Mouse (Mus musculus): ENCODE measurements around the gene Rnf168. TPM values are rescaled to one million over a fixed set of nuclear protein-coding genes. Genes with fewer than 3 reads are reported as not detected.

The Rnf168 gene
- polyA plus RNA-seq, 1 experiment from 2014 or later, result 27.5 TPM

- no peak overlapping the region for H3K4me2 ChIP-seq (ENCODE audit: low read length)
- no peak overlapping the region for H3K27ac ChIP-seq (ENCODE audit: low read length)
- H3K9me3 ChIP-seq (ENCODE audit: control insufficient read depth, low read length), result no peaks in the 10 kb centered on the region
- WGBS, result 94% methylated on average over 7 of the region's 7 CpGs
- H3K9ac ChIP-seq (replicated peaks; ENCODE audit: low read depth, low read length), result no peak overlapping the region
- no peaks in the 10 kb centered on the region for H3K27me3 ChIP-seq (replicated peaks; ENCODE audit: control insufficient read depth, insufficient read depth, low read length)
- no peaks in the 10 kb centered on the region for H3K4me1 ChIP-seq (replicated peaks; ENCODE audit: control insufficient read depth, insufficient read depth, low read length)
- no peak for ATAC-seq
- peaks cover 8% of the 10 kb centered on the region for H3K36me3 ChIP-seq (ENCODE audit: control insufficient read depth, insufficient read depth)
- no peak overlapping the region for H3K4me3 ChIP-seq (replicated peaks; ENCODE audit: low read length)
These were observed 26.6 kb downstream of the Rnf168 start for GRCm38 (mm10) chr16:32303886-32304285.

- no peak overlapping the region for H3K9ac ChIP-seq (replicated peaks; ENCODE audit: low read depth, low read length)
- no peak overlapping the region for H3K27ac ChIP-seq (ENCODE audit: low read length)
- no peaks in the 10 kb centered on the region for H3K9me3 ChIP-seq (ENCODE audit: control insufficient read depth, low read length)
- no peaks in the 10 kb centered on the region for H3K4me1 ChIP-seq (replicated peaks; ENCODE audit: control insufficient read depth, insufficient read depth, low read length)
- no peaks in the 10 kb centered on the region for H3K27me3 ChIP-seq (replicated peaks; ENCODE audit: control insufficient read depth, insufficient read depth, low read length)
- no peak overlapping the region for H3K4me3 ChIP-seq (replicated peaks; ENCODE audit: low read length)
- no peak overlapping the region for H3K4me2 ChIP-seq (ENCODE audit: low read length)
- H3K36me3 ChIP-seq (ENCODE audit: control insufficient read depth, insufficient read depth), result no peaks in the 10 kb centered on the region
- WGBS, result 49% methylated on average over 4 of the region's 4 CpGs
- ATAC-seq, result no peak
These were observed 34.7 kb downstream of the Rnf168 start for GRCm38 (mm10) chr16:32311970-32312369.

- no peaks in the 10 kb centered on the region for H3K36me3 ChIP-seq (ENCODE audit: control insufficient read depth, insufficient read depth)
- no peak overlapping the region for H3K27ac ChIP-seq (ENCODE audit: low read length)
- H3K4me2 ChIP-seq (ENCODE audit: low read length), result no peak overlapping the region
- H3K27me3 ChIP-seq (replicated peaks; ENCODE audit: control insufficient read depth, insufficient read depth, low read length), result no peaks in the 10 kb centered on the region
- no peaks in the 10 kb centered on the region for H3K9me3 ChIP-seq (ENCODE audit: control insufficient read depth, low read length)
- 51% methylated on average over 5 of the region's 5 CpGs for WGBS
- H3K9ac ChIP-seq (replicated peaks; ENCODE audit: low read depth, low read length), result no peak overlapping the region
- no peaks in the 10 kb centered on the region for H3K4me1 ChIP-seq (replicated peaks; ENCODE audit: control insufficient read depth, insufficient read depth, low read length)
- no peak for ATAC-seq
- no peak overlapping the region for H3K4me3 ChIP-seq (replicated peaks; ENCODE audit: low read length)
These were observed 35.1 kb downstream of the Rnf168 start for GRCm38 (mm10) chr16:32312386-32312785.

GRCm38 (mm10) chr16:32312859-32313258 is 35.6 kb downstream of the Rnf168 start:
- Histone ChIP-seq H3K4me1 (replicated peaks; ENCODE audit: control insufficient read depth, insufficient read depth, low read length) (no peaks in the 10 kb centered on the region), H3K9me3 (ENCODE audit: control insufficient read depth, low read length) (no peaks in the 10 kb centered on the region), H3K4me2 (ENCODE audit: low read length) (no peak overlapping the region), H3K27me3 (replicated peaks; ENCODE audit: control insufficient read depth, insufficient read depth, low read length) (no peaks in the 10 kb centered on the region), H3K27ac (ENCODE audit: low read length) (no peak overlapping the region), H3K36me3 (ENCODE audit: control insufficient read depth, insufficient read depth) (no peaks in the 10 kb centered on the region), H3K9ac (replicated peaks; ENCODE audit: low read depth, low read length) (no peak overlapping the region), H3K4me3 (replicated peaks; ENCODE audit: low read length) (no peak overlapping the region)
- ATAC-seq, result no peak
- 76% methylated on average over 4 of the region's 4 CpGs for WGBS

GRCm38 (mm10) chr16:32316601-32317000 is 39.3 kb downstream of the Rnf168 start:
- H3K27ac ChIP-seq (ENCODE audit: low read length), result no peak overlapping the region
- no peaks in the 10 kb centered on the region for H3K27me3 ChIP-seq (replicated peaks; ENCODE audit: control insufficient read depth, insufficient read depth, low read length)
- H3K9ac ChIP-seq (replicated peaks; ENCODE audit: low read depth, low read length), result no peak overlapping the region
- H3K36me3 ChIP-seq (ENCODE audit: control insufficient read depth, insufficient read depth), result no peaks in the 10 kb centered on the region
- no peak overlapping the region for H3K4me3 ChIP-seq (replicated peaks; ENCODE audit: low read length)
- H3K4me1 ChIP-seq (replicated peaks; ENCODE audit: control insufficient read depth, insufficient read depth, low read length), result no peaks in the 10 kb centered on the region
- no peaks in the 10 kb centered on the region for H3K9me3 ChIP-seq (ENCODE audit: control insufficient read depth, low read length)
- no peak overlapping the region for H3K4me2 ChIP-seq (ENCODE audit: low read length)
- 70% methylated on average over 2 of the region's 2 CpGs for WGBS
- ATAC-seq, result no peak

- Histone ChIP-seq H3K27ac (ENCODE audit: low read length) (no peak overlapping the region), H3K4me2 (ENCODE audit: low read length) (no peak overlapping the region), H3K9ac (replicated peaks; ENCODE audit: low read depth, low read length) (no peak overlapping the region), H3K4me1 (replicated peaks; ENCODE audit: control insufficient read depth, insufficient read depth, low read length) (no peaks in the 10 kb centered on the region), H3K36me3 (ENCODE audit: control insufficient read depth, insufficient read depth) (no peaks in the 10 kb centered on the region), H3K9me3 (ENCODE audit: control insufficient read depth, low read length) (no peaks in the 10 kb centered on the region), H3K27me3 (replicated peaks; ENCODE audit: control insufficient read depth, insufficient read depth, low read length) (no peaks in the 10 kb centered on the region), H3K4me3 (replicated peaks; ENCODE audit: low read length) (no peak overlapping the region)
- ATAC-seq, result no peak
- 41% methylated on average over 7 of the region's 7 CpGs for WGBS
These were observed 46.7 kb downstream of the Rnf168 start for GRCm38 (mm10) chr16:32323953-32324352.

GRCm38 (mm10) chr16:32330876-32331670 is 53.8 kb downstream of the Rnf168 start:
- peaks cover 12% of the 10 kb centered on the region for H3K4me1 ChIP-seq (replicated peaks; ENCODE audit: control insufficient read depth, insufficient read depth, low read length)
- peak overlapping the region; percentile 47 for H3K4me2 ChIP-seq (ENCODE audit: low read length)
- no peak overlapping the region for H3K9ac ChIP-seq (replicated peaks; ENCODE audit: low read depth, low read length)
- no peaks in the 10 kb centered on the region for H3K27me3 ChIP-seq (replicated peaks; ENCODE audit: control insufficient read depth, insufficient read depth, low read length)
- no peaks in the 10 kb centered on the region for H3K9me3 ChIP-seq (ENCODE audit: control insufficient read depth, low read length)
- H3K4me3 ChIP-seq (replicated peaks; ENCODE audit: low read length), result peak overlapping the region; percentile 22
- WGBS, result 53% methylated on average over 9 of the region's 9 CpGs
- no peaks in the 10 kb centered on the region for H3K36me3 ChIP-seq (ENCODE audit: control insufficient read depth, insufficient read depth)
- H3K27ac ChIP-seq (ENCODE audit: low read length), result no peak overlapping the region
- ATAC-seq, result no peak

GRCm38 (mm10) chr16:32332040-32332555 is 54.8 kb downstream of the Rnf168 start, which contains the start of gene Ubxn7:
Gene Ubxn7, plus strand, starts transcription at chr16:32332257.
- Histone ChIP-seq H3K36me3 (ENCODE audit: control insufficient read depth, insufficient read depth) (no peaks in the 10 kb centered on the region), H3K27me3 (replicated peaks; ENCODE audit: control insufficient read depth, insufficient read depth, low read length) (no peaks in the 10 kb centered on the region), H3K9me3 (ENCODE audit: control insufficient read depth, low read length) (no peaks in the 10 kb centered on the region), H3K4me2 (ENCODE audit: low read length) (peak within 1 kb of the TSS; percentile 72), H3K27ac (ENCODE audit: low read length) (peak within 1 kb of the TSS; percentile 91), H3K9ac (replicated peaks; ENCODE audit: low read depth, low read length) (peak within 1 kb of the TSS; percentile 92), H3K4me3 (replicated peaks; ENCODE audit: low read length) (peak within 1 kb of the TSS; percentile 93), H3K4me1 (replicated peaks; ENCODE audit: control insufficient read depth, insufficient read depth, low read length) (peaks cover 13% of the 10 kb centered on the region)
- under 1% methylated on average over 42 of the region's 52 CpGs for WGBS
- ATAC-seq, result peak; percentile 98

- ATAC-seq, result peak; percentile 72
- peak overlapping the region; percentile 93 for H3K4me3 ChIP-seq (replicated peaks; ENCODE audit: low read length)
- under 1% methylated on average over 49 of the region's 54 CpGs for WGBS
- H3K9me3 ChIP-seq (ENCODE audit: control insufficient read depth, low read length), result no peaks in the 10 kb centered on the region
- H3K27ac ChIP-seq (ENCODE audit: low read length), result peak overlapping the region; percentile 91
- H3K36me3 ChIP-seq (ENCODE audit: control insufficient read depth, insufficient read depth), result no peaks in the 10 kb centered on the region
- no peaks in the 10 kb centered on the region for H3K27me3 ChIP-seq (replicated peaks; ENCODE audit: control insufficient read depth, insufficient read depth, low read length)
- H3K4me2 ChIP-seq (ENCODE audit: low read length), result peak overlapping the region; percentile 72
- peaks cover 13% of the 10 kb centered on the region for H3K4me1 ChIP-seq (replicated peaks; ENCODE audit: control insufficient read depth, insufficient read depth, low read length)
- peak overlapping the region; percentile 92 for H3K9ac ChIP-seq (replicated peaks; ENCODE audit: low read depth, low read length)
These were observed 55.6 kb downstream of the Rnf168 start for GRCm38 (mm10) chr16:32332556-32333511.

All from forebrain, embryonic 16.5 days (tissue).